Mouse (Mus musculus) stomach, postnatal 0 days (tissue): ENCODE data around the gene Retreg1. TPM values are rescaled to one million over a fixed set of nuclear protein-coding genes. Genes with fewer than 3 reads are reported as not detected.

ENCODE experiments used
- ATAC-seq: fragments of 200-750 bp; cut with Nextera tagmentation; 2 replicates; pipeline ENCODE4 v1.8.0; 2017; ENCODE audit not compliant: low FRiP score, low TSS enrichment
- DNase-seq: peaks from one replicate; pipeline ENCODE4 v3.0.0-alpha.2; 2016; ENCODE audit warnings: low spot score
- H3K27ac ChIP-seq: fragments of 300-500 bp; sonication (generic); replicated peaks from 2 replicates; pipeline ENCODE4 v1.5.1; 2014; ENCODE audit warnings: mild to moderate bottlenecking, control low read depth
- H3K27me3 ChIP-seq: fragments of 300-500 bp; sonication (generic); 2 replicates; pipeline ENCODE4 v1.6.1; 2014; ENCODE audit warnings: low read length; ENCODE audit not compliant: control insufficient read depth, insufficient read depth
- H3K36me3 ChIP-seq: fragments of 300-500 bp; sonication (generic); 2 replicates; pipeline ENCODE4 v1.6.1; 2014; ENCODE audit warnings: low read length, mixed read lengths; ENCODE audit not compliant: control insufficient read depth, insufficient read depth
- H3K4me1 ChIP-seq: fragments of 300-500 bp; sonication (generic); replicated peaks from 2 replicates; pipeline ENCODE4 v1.6.1; 2014; ENCODE audit warnings: antibody characterized with exemption; ENCODE audit not compliant: control insufficient read depth, insufficient read depth
- H3K4me2 ChIP-seq: fragments of 300-500 bp; sonication (generic); replicated peaks from 2 replicates; pipeline ENCODE4 v1.6.1; 2014; ENCODE audit warnings: low read depth, mild to moderate bottlenecking, control low read depth, moderate library complexity
- H3K4me3 ChIP-seq: fragments of 300-500 bp; sonication (generic); 2 replicates; pipeline ENCODE4 v1.5.1; 2014; ENCODE audit warnings: low read depth, low read length, control low read depth
- H3K9ac ChIP-seq: fragments of 300-500 bp; sonication (generic); 2 replicates; pipeline ENCODE4 v1.6.1; 2014; ENCODE audit warnings: mild to moderate bottlenecking, low read length, control low read depth, mixed read lengths
- H3K9me3 ChIP-seq: fragments of 300-500 bp; sonication (generic); 2 replicates; pipeline ENCODE4 v1.6.1; 2016; ENCODE audit warnings: low read length; ENCODE audit not compliant: control insufficient read depth
- CTCF ChIP-seq: IDR thresholded peaks from 2 replicates; pipeline ENCODE4 v1.5.1; 2016; ENCODE audit warnings: antibody characterized with exemption, low read depth, mild to moderate bottlenecking, moderate library complexity
- EP300 ChIP-seq: optimal IDR thresholded peaks from 2 replicates; pipeline ENCODE3; 2016; ENCODE audit warnings: antibody characterized with exemption
- WGBS: fragments of 180-500 bp; shearing (Covaris S2); extraction: QIAGEN DNeasy Blood & Tissue Kit; methylation state at CpG from one replicate; pipeline ENCODE4 v1.1.7; 2014; 5-methylcytosine and 5-hydroxymethylcytosine counted together
- polyA plus RNA-seq: library from polyadenylated mRNA; unstranded; fragments of >200 nt; fragmentation: Nextera tagmentation; extraction: Ambion mirVana; gene quantifications from 2 replicates; pipeline ENCODE4 v1.2.1, GENCODE M21; 2015

Retreg1 gene
- polyA plus RNA-seq, 1 experiment from 2014 or later, result 32.8 TPM

DNA sequence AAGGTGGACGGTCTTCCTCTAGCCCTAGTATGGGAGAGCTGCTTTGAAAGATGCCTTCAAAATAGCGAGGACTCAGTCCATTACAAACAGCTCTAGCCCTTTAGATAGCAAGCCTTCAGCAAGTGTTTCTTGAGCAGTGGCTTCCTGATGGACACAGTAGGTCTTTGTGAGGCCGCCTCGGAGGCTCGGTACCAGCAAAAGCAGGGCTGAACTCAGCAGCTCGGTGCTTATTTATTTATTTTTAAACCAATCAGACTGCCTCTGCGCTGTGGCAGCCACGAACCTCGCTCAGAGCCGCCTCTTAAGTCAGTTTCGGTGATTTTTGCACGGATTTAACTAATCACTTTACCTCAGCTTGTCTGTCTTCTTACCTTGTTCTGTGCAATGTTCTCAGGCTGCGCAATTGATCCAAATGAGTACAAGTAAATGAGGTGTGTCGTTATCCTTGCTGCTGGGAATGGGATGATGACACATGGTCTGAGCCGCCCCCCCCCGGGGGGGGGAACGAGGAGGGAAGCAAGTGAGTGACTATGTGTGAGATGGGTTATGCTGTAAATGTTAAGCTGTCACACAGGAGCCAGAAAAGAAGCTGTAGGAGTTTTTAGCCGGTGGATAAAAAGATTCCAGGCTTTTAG is 11.4 kb downstream of the Retreg1 start:
- ATAC-seq (no peak), DNase-seq (no peak)
- no peaks in the 10 kb centered on the region for H3K4me1 ChIP-seq
- H3K4me2 ChIP-seq, result no peak overlapping the region
- H3K27me3 ChIP-seq, result no peaks in the 10 kb centered on the region
- TF ChIP-seq EP300 (no peak), CTCF (no peak)
- 73% methylated on average over 18 of the region's 18 CpGs for WGBS
- H3K27ac ChIP-seq, result no peak overlapping the region
- no peaks in the 10 kb centered on the region for H3K9me3 ChIP-seq
- H3K36me3 ChIP-seq, result no peaks in the 10 kb centered on the region
- no peak overlapping the region for H3K4me3 ChIP-seq
- no peak overlapping the region for H3K9ac ChIP-seq

DNA sequence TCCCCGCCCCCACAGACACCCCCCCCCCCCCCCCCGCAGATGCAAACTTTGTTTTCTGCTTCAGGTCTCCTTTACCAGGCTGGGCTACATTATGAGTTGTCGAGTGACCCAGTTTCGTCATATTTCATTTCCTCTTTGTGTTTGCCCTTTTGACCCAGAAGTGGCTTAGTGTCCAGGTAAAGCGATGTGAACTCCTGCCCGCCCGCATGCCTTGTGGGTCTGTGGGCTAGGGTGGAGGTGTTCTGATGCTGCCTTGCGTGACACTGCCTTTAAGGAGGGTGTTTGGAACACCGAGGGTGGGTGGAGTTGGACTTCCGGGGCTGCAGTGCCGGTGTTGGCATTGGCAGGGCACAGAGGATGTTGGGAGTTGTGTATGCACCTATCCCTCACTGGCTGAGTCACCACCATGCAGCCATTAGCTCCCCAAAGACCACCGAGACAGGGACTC is 15.7 kb downstream of the Retreg1 start:
- no peak for DNase-seq
- 56% methylated on average over 10 of the region's 12 CpGs for WGBS
- peak; percentile 54; the same call in 1 of the 2 replicates for ATAC-seq

DNA sequence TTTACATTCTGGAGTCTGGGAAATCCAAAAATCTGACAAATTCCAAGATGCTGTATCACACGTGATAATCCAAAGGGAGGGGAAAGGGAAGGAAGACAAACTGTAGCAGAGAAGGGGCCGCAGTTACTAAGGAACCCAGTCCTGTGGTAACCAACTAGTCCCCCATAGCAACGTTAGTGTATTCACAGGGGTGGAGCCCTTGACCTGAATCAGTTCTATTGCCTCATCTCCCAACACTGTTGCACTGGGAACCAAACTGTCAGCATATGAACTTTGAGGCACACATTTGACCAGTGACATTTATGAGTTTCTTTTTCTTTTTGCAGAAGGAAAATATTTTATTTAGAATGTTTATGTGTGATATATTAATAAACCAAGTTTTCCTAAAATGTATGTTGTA is 16.5 kb downstream of the Retreg1 start:
- no peaks in the 10 kb centered on the region for H3K27me3 ChIP-seq
- 48% methylated on average over 3 of the region's 3 CpGs for WGBS
- no peak for TF ChIP-seq EP300
- no peak for TF ChIP-seq CTCF
- ATAC-seq (no peak), DNase-seq (no peak)
- no peak overlapping the region for H3K27ac ChIP-seq
- H3K9ac ChIP-seq, result no peak overlapping the region
- no peaks in the 10 kb centered on the region for H3K36me3 ChIP-seq
- no peak overlapping the region for H3K4me2 ChIP-seq
- no peaks in the 10 kb centered on the region for H3K9me3 ChIP-seq
- no peak overlapping the region for H3K4me3 ChIP-seq
- H3K4me1 ChIP-seq, result no peaks in the 10 kb centered on the region

More for the DNA sequence above, 15.7 kb downstream of the Retreg1 start:
- H3K27ac ChIP-seq, result no peak overlapping the region
- no peaks in the 10 kb centered on the region for H3K9me3 ChIP-seq
- no peak overlapping the region for H3K4me2 ChIP-seq
- H3K4me3 ChIP-seq, result no peak overlapping the region
- H3K9ac ChIP-seq, result no peak overlapping the region
- TF ChIP-seq EP300 (no peak), CTCF (no peak)
- H3K36me3 ChIP-seq, result no peaks in the 10 kb centered on the region
- no peaks in the 10 kb centered on the region for H3K4me1 ChIP-seq
- no peaks in the 10 kb centered on the region for H3K27me3 ChIP-seq

DNA sequence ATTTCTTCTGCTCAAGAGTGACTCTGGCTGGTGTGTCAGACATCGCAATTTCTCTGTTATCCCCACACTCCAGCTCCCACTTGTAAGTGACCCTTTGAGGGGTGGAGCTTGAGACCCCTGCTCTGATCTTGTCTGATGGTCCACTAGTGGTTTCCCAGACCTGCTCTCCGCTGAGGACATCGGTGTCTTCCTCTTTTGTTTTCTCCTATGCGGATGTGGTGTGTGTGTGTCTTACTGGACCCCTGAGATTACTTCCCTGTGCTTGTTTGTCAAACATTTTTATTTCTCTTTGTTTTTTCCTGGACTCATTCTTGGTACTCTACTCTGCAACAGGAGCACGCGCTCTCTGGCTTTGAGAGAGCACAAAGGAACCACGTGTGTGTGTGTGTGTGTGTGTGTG is 18.9 kb downstream of the Retreg1 start:
- Histone ChIP-seq H3K4me2 (no peak overlapping the region), H3K27me3 (no peaks in the 10 kb centered on the region), H3K4me3 (no peak overlapping the region), H3K9me3 (no peaks in the 10 kb centered on the region), H3K4me1 (no peaks in the 10 kb centered on the region), H3K36me3 (no peaks in the 10 kb centered on the region), H3K27ac (no peak overlapping the region), H3K9ac (no peak overlapping the region)
- ATAC-seq (no peak), DNase-seq (no peak)
- whole genome bisulfite sequencing, result 74% methylated on average over 7 of the region's 7 CpGs
- TF ChIP-seq CTCF, result no peak
- TF ChIP-seq EP300, result no peak

DNA sequence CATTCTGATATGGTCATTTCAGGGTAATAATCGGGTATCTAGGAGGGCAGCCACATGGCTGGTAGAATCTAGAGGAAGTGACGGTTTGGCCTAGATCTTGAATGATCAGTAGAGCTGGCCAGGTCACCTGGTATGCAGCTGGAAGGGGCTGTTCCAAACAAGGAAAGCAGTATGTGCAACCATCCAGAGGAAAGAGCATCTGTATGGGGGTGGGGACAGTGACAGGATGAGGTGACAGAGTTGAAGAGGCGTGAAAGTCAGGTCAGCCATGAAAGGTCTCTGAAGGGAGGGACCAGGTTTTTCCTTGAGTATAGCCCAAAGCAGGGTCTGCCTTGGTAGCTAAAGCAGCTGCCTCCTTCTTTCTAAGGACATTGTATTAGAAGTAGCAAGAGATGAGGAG is 22.6 kb downstream of the Retreg1 start:
- ATAC-seq (no peak), DNase-seq (no peak)
- Histone ChIP-seq H3K9me3 (no peaks in the 10 kb centered on the region), H3K27me3 (no peaks in the 10 kb centered on the region), H3K36me3 (no peaks in the 10 kb centered on the region), H3K4me2 (no peak overlapping the region), H3K4me1 (no peaks in the 10 kb centered on the region), H3K9ac (no peak overlapping the region), H3K27ac (no peak overlapping the region), H3K4me3 (no peak overlapping the region)
- WGBS, result 85% methylated on average over 3 of the region's 3 CpGs
- TF ChIP-seq CTCF, result no peak
- TF ChIP-seq EP300, result no peak

DNA sequence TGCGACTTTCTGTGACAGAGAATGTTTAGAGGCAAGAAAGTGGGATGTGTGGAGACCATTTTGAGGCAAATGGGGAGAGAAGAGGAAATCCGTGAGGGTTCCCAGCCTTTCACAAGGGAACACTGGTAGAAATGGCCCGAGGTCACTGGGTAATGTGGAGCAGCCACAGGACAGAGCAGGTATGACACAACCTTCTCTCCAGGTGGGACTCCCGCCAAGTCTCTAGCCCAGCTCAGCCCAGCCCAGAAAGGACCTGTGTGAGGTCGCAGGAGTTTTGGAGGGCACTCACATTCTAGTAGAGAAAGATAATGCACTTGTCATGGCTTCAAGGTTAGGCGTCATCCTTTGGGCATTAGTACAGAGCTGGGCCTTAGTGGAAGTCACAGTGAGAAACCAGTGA is 23.1 kb downstream of the Retreg1 start:
- H3K27me3 ChIP-seq, result no peaks in the 10 kb centered on the region
- DNase-seq, result no peak
- no peak for ATAC-seq
- no peak overlapping the region for H3K4me2 ChIP-seq
- no peak overlapping the region for H3K9ac ChIP-seq
- no peaks in the 10 kb centered on the region for H3K9me3 ChIP-seq
- WGBS, result 92% methylated on average over 6 of the region's 6 CpGs
- H3K4me1 ChIP-seq, result no peaks in the 10 kb centered on the region
- H3K27ac ChIP-seq, result no peak overlapping the region
- no peak overlapping the region for H3K4me3 ChIP-seq
- H3K36me3 ChIP-seq, result no peaks in the 10 kb centered on the region
- TF ChIP-seq EP300 (no peak), CTCF (no peak)
